Mouse (Mus musculus) CD8-positive naive resting alpha-beta T cell, adult 2 months (primary cell): ENCODE results near the gene Gm3739.
"Not testable (repeated sequence)": the region's sequence is repeated elsewhere in the genome, so short reads cannot be mapped to it uniquely, and the experiment has no call there.

Source experiments
- DNase-seq, 2 experiments: peaks; one replicate each; pipeline ENCODE4 v3.0.0; 2022; ENCODE audit warnings: low read depth in 2 of 2, low spot score in 2 of 2

Gm3739 gene

DNA sequence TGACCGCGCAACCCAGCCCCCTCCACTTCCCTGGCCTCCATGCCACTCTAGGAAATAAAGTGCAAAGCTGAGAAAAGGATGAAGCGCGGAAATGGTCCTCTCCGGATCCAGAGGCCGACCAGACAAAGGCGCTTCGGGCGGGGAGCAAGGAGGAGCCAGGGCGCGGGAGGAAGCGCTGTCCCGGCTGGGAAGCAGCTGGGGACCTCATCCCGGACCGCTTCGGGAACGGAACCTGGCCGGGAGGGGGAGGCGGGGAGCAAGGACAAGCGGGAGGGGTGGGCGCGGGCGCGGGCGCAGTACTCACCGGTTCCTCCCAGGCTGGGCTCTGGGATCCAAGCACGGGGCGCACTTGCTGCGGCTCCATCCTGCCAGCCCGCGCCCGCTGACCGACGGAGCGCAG is at the start of gene Gm3739:
TSS of gene Gm3739 (minus strand) at position 389 of the 400 bp plus-strand sequence.
- not testable (repeated sequence) for DNase-seq

DNA sequence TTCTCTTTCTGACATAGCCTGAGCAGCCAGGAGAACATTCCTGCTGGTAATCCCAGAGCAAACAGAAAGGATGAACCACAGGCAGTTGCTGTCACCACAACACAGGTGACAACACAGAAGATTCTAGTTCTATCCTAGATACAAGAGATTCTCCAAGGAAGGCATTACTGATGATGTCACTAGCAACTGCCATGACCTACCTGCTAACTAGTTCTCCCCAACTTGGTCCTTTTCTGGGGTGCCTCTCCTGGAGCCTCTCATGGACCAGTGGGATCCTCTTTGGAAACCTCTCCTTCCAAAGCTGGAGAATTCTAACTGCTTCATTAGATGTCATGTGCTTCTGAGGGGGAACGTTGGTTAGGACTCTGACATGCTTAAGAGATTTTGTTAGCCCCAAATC is 17.4 kb upstream of the Gm3739 start, which contains the start of gene Gm5797:
TSS of gene Gm5797 (minus strand) at position 101 of the 400 bp plus-strand sequence.
- DNase-seq, result not testable (repeated sequence)

DNA sequence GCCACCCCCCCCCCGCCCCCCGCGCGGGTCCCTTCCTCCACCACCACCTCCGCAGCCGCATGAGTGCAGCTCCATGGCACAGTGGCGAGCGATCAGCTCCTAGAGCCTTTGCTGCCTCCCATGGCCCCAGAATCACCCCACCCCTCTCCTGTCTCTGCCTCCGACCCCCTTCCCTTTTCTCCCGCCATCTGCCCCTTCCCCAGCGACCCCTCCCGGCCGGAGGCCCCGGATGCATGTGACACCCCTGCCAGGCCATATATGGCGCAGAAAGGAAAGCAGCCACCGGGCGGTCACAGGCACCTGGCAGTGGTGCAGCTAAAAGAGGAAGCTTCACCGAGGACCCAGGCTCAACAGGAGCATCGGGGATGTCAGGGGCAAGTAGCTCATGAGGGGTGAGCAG is 244 bp upstream of the Gm3739 start:
- DNase-seq, result not testable (repeated sequence)

DNA sequence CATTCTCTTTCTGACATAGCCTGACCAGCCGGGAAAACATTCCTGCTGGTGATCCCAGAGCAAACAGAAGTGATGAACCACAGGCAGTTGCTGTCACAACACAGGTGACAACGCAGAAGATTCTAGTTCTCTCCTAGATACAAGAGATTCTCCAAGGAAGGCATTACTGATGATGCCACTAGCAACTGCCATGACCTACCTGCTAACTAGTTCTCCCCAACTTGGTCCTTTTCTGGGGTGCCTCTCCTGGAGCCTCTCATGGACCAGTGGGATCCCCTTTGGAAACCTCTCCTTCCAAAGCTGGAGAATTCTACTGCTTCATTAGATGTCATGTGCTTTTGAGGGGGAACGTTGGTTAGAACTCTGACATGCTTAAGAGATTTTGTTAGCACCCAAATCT is 50.2 kb downstream of the Gm3739 start, which contains the start of gene Gm3727:
TSS of gene Gm3727 (minus strand) at position 101 of the 400 bp plus-strand sequence.
- not testable (repeated sequence) for DNase-seq
